Mouse (Mus musculus) testis, adult 2 months (tissue): Measurements from ENCODE around the gene Gkn3.

ENCODE experiments used
- CTCF ChIP-seq: fragments of 200-500 bp; IDR thresholded peaks from 2 replicates; pipeline ENCODE4 v1.5.1; 2012; ENCODE audit warnings: low read depth, mild to moderate bottlenecking, inconsistent platforms, low read length, moderate library complexity; ENCODE audit not compliant: control insufficient read depth, insufficient read depth, insufficient replicate concordance
- POLR2A ChIP-seq: fragments of 200-500 bp; IDR thresholded peaks from 2 replicates; pipeline ENCODE4 v1.6.1; 2012; ENCODE audit warnings: low read depth, mild to moderate bottlenecking, inconsistent platforms, low read length, moderate library complexity; ENCODE audit not compliant: control insufficient read depth

- TF ChIP-seq CTCF (peak; percentile 98), POLR2A (no peak)
These were observed 10.4 kb upstream of the Gkn3 start for GRCm38 (mm10) chr6:87399137-87399536.
